Mouse (Mus musculus) G1E-ER4 (cell line): Measurements from ENCODE around the gene Ccdc157. TPM values are rescaled to one million over a fixed set of nuclear protein-coding genes. Genes with fewer than 3 reads are reported as not detected.

ENCODE experiments used
- GATA1 ChIP-seq: IDR thresholded peaks from one replicate; pipeline ENCODE4 v1.8.0; 2012; ENCODE audit warnings: low read length, inconsistent platforms
- polyA plus RNA-seq: library from polyadenylated mRNA; stranded (reverse); fragments of >175 nt; gene quantifications from 2 replicates; pipeline ENCODE4 v1.2.3, GENCODE M21; 2012

The Ccdc157 gene
- polyA plus RNA-seq, 1 experiment, result 1.4 TPM

GRCm38 (mm10) chr11:4117372-4118071 is 42.6 kb downstream of the Ccdc157 start:
- TF ChIP-seq GATA1, result no peak

GRCm38 (mm10) chr11:4116458-4117141 is 43.5 kb downstream of the Ccdc157 start:
- no peak for TF ChIP-seq GATA1

GRCm38 (mm10) chr11:4115407-4115806 is 44.7 kb downstream of the Ccdc157 start:
- no peak for TF ChIP-seq GATA1

GRCm38 (mm10) chr11:4113970-4114369 is 46.1 kb downstream of the Ccdc157 start:
- no peak for TF ChIP-seq GATA1

GRCm38 (mm10) chr11:4113496-4113895 is 46.6 kb downstream of the Ccdc157 start:
- no peak for TF ChIP-seq GATA1

GRCm38 (mm10) chr11:4112861-4113260 is 47.2 kb downstream of the Ccdc157 start:
- no peak for TF ChIP-seq GATA1

- no peak for TF ChIP-seq GATA1
Measured at GRCm38 (mm10) chr11:4112033-4112432, 48.1 kb downstream of the Ccdc157 start.

- TF ChIP-seq GATA1, result no peak
Measured at GRCm38 (mm10) chr11:4108691-4109090, 51.4 kb downstream of the Ccdc157 start.

- TF ChIP-seq GATA1, result no peak
Measured at GRCm38 (mm10) chr11:4105444-4105843, 54.6 kb downstream of the Ccdc157 start.

- no peak for TF ChIP-seq GATA1
Measured at GRCm38 (mm10) chr11:4104989-4105388, 55.1 kb downstream of the Ccdc157 start.

- no peak for TF ChIP-seq GATA1
Measured at GRCm38 (mm10) chr11:4103522-4103921, 56.6 kb downstream of the Ccdc157 start.

- TF ChIP-seq GATA1, result no peak
Measured at GRCm38 (mm10) chr11:4101851-4102250, 58.2 kb downstream of the Ccdc157 start.

- no peak for TF ChIP-seq GATA1
Measured at GRCm38 (mm10) chr11:4099447-4099846, 60.6 kb downstream of the Ccdc157 start.

- no peak for TF ChIP-seq GATA1
Measured at GRCm38 (mm10) chr11:4098816-4099215, 61.3 kb downstream of the Ccdc157 start.

GRCm38 (mm10) chr11:4098120-4098519 is 62.0 kb downstream of the Ccdc157 start:
- no peak for TF ChIP-seq GATA1

- TF ChIP-seq GATA1, result no peak
Measured at GRCm38 (mm10) chr11:4097091-4097621, 62.9 kb downstream of the Ccdc157 start.
